Mouse (Mus musculus) liver, embryonic 14.5 days (tissue): ENCODE results near the gene Mmachc.

Source experiments
- CTCF ChIP-seq: IDR thresholded peaks from 2 replicates; pipeline ENCODE4 v1.5.1; 2016; ENCODE audit warnings: antibody characterized with exemption, low read depth, control low read depth
- EP300 ChIP-seq: IDR thresholded peaks from 2 replicates; pipeline ENCODE4 v1.6.1; 2016; ENCODE audit warnings: antibody characterized with exemption, low read depth

GRCm38 (mm10) chr4:116655658-116656057 lies 52.5 kb downstream of the Mmachc start:
- TF ChIP-seq CTCF (no peak), EP300 (no peak)
